Mouse (Mus musculus) left cerebral cortex, adult 18-20 months (tissue): ENCODE measurements at regions not wholly inside any gene's neighbourhood (a gene's known extent, or its start where the extent isn't known, plus 50 kb on each side); places are given as distances from the start of the nearest gene placed in this dataset.

Source experiments
- DNase-seq, 2 experiments: peaks; one replicate each; pipeline ENCODE4 v3.0.0; 2021 to 2022; ENCODE audit warnings: low spot score in 2 of 2, mixed read lengths in 1 of 2

- no peak for DNase-seq
Measured at GRCm38 (mm10) chr12:71622761-71623160, 208.1 kb upstream of the Daam1 start.

GRCm38 (mm10) chr12:71623271-71623670 lies 207.6 kb upstream of the Daam1 start:
- DNase-seq, result no peak

- peak in 1 of 2 experiments; percentile 13 for DNase-seq
Measured at GRCm38 (mm10) chr12:71624076-71624475, 206.8 kb upstream of the Daam1 start.

- no peak for DNase-seq
Measured at GRCm38 (mm10) chr12:71624676-71625075, 206.2 kb upstream of the Daam1 start.

GRCm38 (mm10) chr12:71625115-71625514 lies 205.8 kb upstream of the Daam1 start:
- DNase-seq, result no peak

GRCm38 (mm10) chr12:71626801-71627200 lies 204.1 kb upstream of the Daam1 start:
- no peak for DNase-seq

GRCm38 (mm10) chr12:71627421-71628339 lies 203.2 kb upstream of the Daam1 start:
- DNase-seq, result no peak

- no peak for DNase-seq
Measured at GRCm38 (mm10) chr12:71628340-71628738, 202.5 kb upstream of the Daam1 start.

GRCm38 (mm10) chr12:71628796-71629195 lies 202.1 kb upstream of the Daam1 start:
- no peak for DNase-seq

GRCm38 (mm10) chr12:71630386-71630785 lies 200.5 kb upstream of the Daam1 start:
- no peak for DNase-seq

GRCm38 (mm10) chr12:71636300-71636699 lies 194.6 kb upstream of the Daam1 start:
- no peak for DNase-seq

GRCm38 (mm10) chr12:71637248-71637647 lies 193.6 kb upstream of the Daam1 start:
- DNase-seq, result no peak

GRCm38 (mm10) chr12:71638246-71638645 lies 192.6 kb upstream of the Daam1 start:
- DNase-seq, result no peak

- no peak for DNase-seq
Measured at GRCm38 (mm10) chr12:71640058-71640501, 190.8 kb upstream of the Daam1 start.

GRCm38 (mm10) chr12:71641486-71641885 lies 189.4 kb upstream of the Daam1 start:
- no peak for DNase-seq

- no peak for DNase-seq
Measured at GRCm38 (mm10) chr12:71642797-71643337, 188.0 kb upstream of the Daam1 start.

- DNase-seq, result no peak
Measured at GRCm38 (mm10) chr12:71651251-71651650, 179.6 kb upstream of the Daam1 start.

GRCm38 (mm10) chr12:71693346-71694038 lies 137.4 kb upstream of the Daam1 start:
- DNase-seq, result peak; percentile 37 to 60

GRCm38 (mm10) chr12:71701753-71702152 lies 129.1 kb upstream of the Daam1 start:
- DNase-seq, result peak; percentile 64 to 69

- no peak for DNase-seq
Measured at GRCm38 (mm10) chr12:71702181-71702580, 128.7 kb upstream of the Daam1 start.

- DNase-seq, result no peak
Measured at GRCm38 (mm10) chr12:71703146-71703902, 127.6 kb upstream of the Daam1 start.
